In genomic region chr5:111793178-111793577, GRCm38 (mm10) we compare ENCODE assay signal across 27 mouse cellular contexts. TPM values are rescaled to one million over a fixed set of nuclear protein-coding genes. Genes with fewer than 3 reads are reported as not detected.
DNase-seq lines count a peak whose midpoint lies in the region; TF ChIP-seq lines count a peak whose summit lies in the region.
"Had no signal": no experiment of that assay in that cellular context is flagged by ENCODE, and none has a peak within 500 bp of the region (broad histone marks: within the 10 kb centered on the region; RNA-seq: fewer than 3 reads in every experiment).

No protein-coding gene starts in this region.

- no peak for TF ChIP-seq EP300 in heart, adult 2 months (IDR thresholded peaks at IDR 0.05; ENCODE audit: insufficient read depth, low read depth, low read length)

- H3K27ac ChIP-seq in heart, adult 2 months, result peak overlapping the region; percentile 40
- H3K27ac ChIP-seq in brown adipose tissue, adult 24 weeks (replicated peaks; ENCODE audit: low read depth, low read length), result no peak overlapping the region; the same call in 1 of the 2 replicates
- H3K27ac ChIP-seq: forebrain, embryonic 13.5 days; heart, embryonic 15.5 days; hindbrain, embryonic 15.5 days had no signal

- peak overlapping the region; percentile 49 for H3K9ac ChIP-seq in heart, adult 2 months (ENCODE audit: low read depth, low read length)
- H3K9ac ChIP-seq: forebrain, postnatal 0 days; heart, embryonic 15.5 days; hindbrain, embryonic 15.5 days had no signal

- H3K27me3 ChIP-seq in heart, adult 2 months (ENCODE audit: control insufficient read depth, insufficient read depth, low read length), result no peaks in the 10 kb centered on the region
- H3K27me3 ChIP-seq: forebrain, embryonic 13.5 days; heart, embryonic 15.5 days; hindbrain, embryonic 15.5 days; Patski had no signal

- H3K4me1 ChIP-seq in heart, adult 2 months (ENCODE audit: control insufficient read depth, insufficient read depth, low read length), result peaks cover 12% of the 10 kb centered on the region
- 0 out of 2 replicates have a peak, but pooled peaks cover 2% of the 10 kb centered on the region for H3K4me1 ChIP-seq in brown adipose tissue, adult 24 weeks (ENCODE audit: control insufficient read depth, insufficient read depth, insufficient read length, low read length)
- H3K4me1 ChIP-seq: forebrain, embryonic 13.5 days; hindbrain, embryonic 15.5 days had no signal

- no peak for DNase-seq in heart, adult 2 months
- no peak for DNase-seq in heart, adult 8-10 months (ENCODE audit: low spot score)
- DNase-seq in 416B (ENCODE audit: low read depth), result peak; percentile 27
- DNase-seq in ES-CJ7 (ENCODE audit: low read depth, low spot score), result peak; percentile 23
- no peak for DNase-seq in layer of hippocampus, postnatal 14 days (ENCODE audit: low spot score in 2 of 2)
- DNase-seq in lung, postnatal 10 days, result no peak
- DNase-seq: adrenal gland, adult 8-10 months; adrenal gland, postnatal 36 days; B cell, adult 2 months; cerebellum, adult 11-12 months; cerebellum, adult 9-10 months; cerebellum, postnatal 36 days; forebrain, postnatal 0 days; heart, postnatal 14 days; kidney, adult 11 months had no signal

- no peaks in the 10 kb centered on the region for H3K79me2 ChIP-seq in heart, adult 2 months (replicated peaks; ENCODE audit: control insufficient read depth, insufficient read depth, low read length)

- TF ChIP-seq CTCF in heart, adult 2 months (IDR thresholded peaks at IDR 0.05), result no peak

- intact Hi-C loops in heart, adult 2 months (cut with DNase I), result no loop called here

- H3K36me3 ChIP-seq in heart, adult 2 months (ENCODE audit: control insufficient read depth, insufficient read depth, low read length), result no peaks in the 10 kb centered on the region
- H3K36me3 ChIP-seq: embryonic facial prominence, embryonic 10.5 days; heart, embryonic 15.5 days; hindbrain, embryonic 15.5 days had no signal

- peak; percentile 80 for TF ChIP-seq POLR2A in heart, adult 2 months (IDR thresholded peaks at IDR 0.05; ENCODE audit: insufficient read depth, low read depth, low read length)

- H3K4me3 ChIP-seq in heart, adult 2 months, result no peak overlapping the region
- H3K4me3 ChIP-seq in brown adipose tissue, adult 24 weeks (ENCODE audit: insufficient read depth, low read depth, low read length), result peak overlapping the region; percentile 21; the same call in 1 of the 2 replicates
- H3K4me3 ChIP-seq: embryonic facial prominence, embryonic 10.5 days; forebrain, embryonic 13.5 days; heart, embryonic 15.5 days; hindbrain, embryonic 15.5 days had no signal

- WGBS in heart, adult 2 months, result 62% methylated on average over 4 of the region's 4 CpGs

RNA-seq across cellular contexts. Expression of gene Gm26897, which starts 59.5 kb away (rescaled TPM):
- total RNA-seq in heart, adult 2 months (2021), result not detected
- polyA plus RNA-seq in heart, adult 2 months (2012; rRNA removed), result not detected in 2 replicates
- total RNA-seq in heart, adult 8-10 months (2022), result not detected
- polyA plus RNA-seq in brown adipose tissue, adult 24 weeks (2012; ENCODE audit: insufficient read depth, insufficient read length, missing spikeins), result not detected in 2 replicates
- total RNA-seq in layer of hippocampus, postnatal 14 days (2021), result not detected
- total RNA-seq: adrenal gland, adult 8-10 months; adrenal gland, postnatal 36 days; forebrain, postnatal 0 days; gastrocnemius, adult 18-20 months; gastrocnemius, postnatal 36 days; heart, postnatal 14 days had no signal
- polyA plus RNA-seq: CD4-positive, CD25-positive, alpha-beta regulatory T cell, adult 4 months; embryonic facial prominence, embryonic 10.5 days; embryonic facial prominence, embryonic 14.5 days; forebrain, embryonic 13.5 days; forebrain, postnatal 0 days; heart, embryonic 15.5 days; hindbrain, embryonic 11.5 days; hindbrain, embryonic 15.5 days; kidney, embryonic 14.5 days; Patski had no signal

Comparison
In these comparisons a context has a peak if more than half of its experiments do, and no peak if none do; other contexts are left out.
1. DNase-seq: peak in 416B (single experiment) and ES-CJ7 (single experiment); none in heart, adult 2 months (0 of 2), heart, adult 8-10 months (single experiment), layer of hippocampus, postnatal 14 days (0 of 2) and lung, postnatal 10 days (single experiment).